Mouse (Mus musculus) limb, embryonic 14.5 days (tissue): Measurements from ENCODE around the gene Dnali1. TPM values are rescaled to one million over a fixed set of nuclear protein-coding genes. Genes with fewer than 3 reads are reported as not detected.
A peak's percentile ranks its signal among the peaks of the same experiment; 100 is the strongest.

Source experiments
- ATAC-seq: fragments of 200-750 bp; cut with Nextera tagmentation; 2 replicates; pipeline ENCODE4 v1.8.0; 2017; ENCODE audit warnings: low read depth, moderate number of reproducible peaks, moderate TSS enrichment; ENCODE audit not compliant: low FRiP score
- DNase-seq: peaks from one replicate; pipeline ENCODE4 v3.0.0-alpha.2; 2015; ENCODE audit warnings: low spot score
- H3K27ac ChIP-seq: fragments of 300-500 bp; sonication (generic); replicated peaks from 2 replicates; pipeline ENCODE4 v1.5.1; 2014; ENCODE audit warnings: low read depth, mild to moderate bottlenecking, low read length, moderate library complexity, mixed read lengths
- H3K27me3 ChIP-seq: fragments of 300-500 bp; sonication (generic); 2 replicates; pipeline ENCODE4 v1.6.1; 2014; ENCODE audit warnings: low read length, mixed read lengths; ENCODE audit not compliant: control insufficient read depth, insufficient read depth
- H3K36me3 ChIP-seq: fragments of 300-500 bp; sonication (generic); 2 replicates; pipeline ENCODE4 v1.6.1; 2014; ENCODE audit warnings: mild to moderate bottlenecking, low read length, moderate library complexity, mixed read lengths; ENCODE audit not compliant: control insufficient read depth, insufficient read depth
- H3K4me1 ChIP-seq: fragments of 300-500 bp; sonication (generic); 2 replicates; pipeline ENCODE4 v1.6.1; 2014; ENCODE audit warnings: antibody characterized with exemption, low read length, mixed read lengths; ENCODE audit not compliant: control insufficient read depth, insufficient read depth
- H3K4me2 ChIP-seq: fragments of 300-500 bp; sonication (generic); replicated peaks from 2 replicates; pipeline ENCODE4 v1.6.1; 2014; ENCODE audit warnings: low read depth, mild to moderate bottlenecking, low read length, moderate library complexity; ENCODE audit not compliant: severe bottlenecking
- H3K4me3 ChIP-seq: fragments of 300-500 bp; sonication (generic); replicated peaks from 2 replicates; pipeline ENCODE4 v1.5.1; 2014; ENCODE audit warnings: low read length
- H3K9ac ChIP-seq: fragments of 300-500 bp; sonication (generic); 2 replicates; pipeline ENCODE4 v1.6.1; 2014; ENCODE audit warnings: mild to moderate bottlenecking, low read depth, low read length, moderate library complexity; ENCODE audit not compliant: severe bottlenecking
- H3K9me3 ChIP-seq: fragments of 300-500 bp; sonication (generic); 2 replicates; pipeline ENCODE4 v1.6.1; 2016; ENCODE audit warnings: low read length; ENCODE audit not compliant: control insufficient read depth
- POLR2A ChIP-seq: fragments of 200-500 bp; IDR thresholded peaks from 2 replicates; pipeline ENCODE4 v1.8.0; 2012; ENCODE audit warnings: inconsistent platforms, mild to moderate bottlenecking, moderate library complexity, borderline replicate concordance; ENCODE audit not compliant: insufficient read depth, insufficient read length; ENCODE audit errors: extremely low read depth
- WGBS: fragments of 180-500 bp; shearing (Covaris S2); extraction: QIAGEN DNeasy Blood & Tissue Kit; methylation state at CpG from one replicate; pipeline ENCODE4 v1.1.7; 2014; 5-methylcytosine and 5-hydroxymethylcytosine counted together
- polyA plus RNA-seq, 2 experiments: library from polyadenylated mRNA; depleted of rRNA in 1 of 2; stranded (reverse) in 1 of 2; unstranded in 1 of 2; fragments of >200 nt; fragmentation: Nextera tagmentation in 1 of 2; extraction: Ambion mirVana in 1 of 2; gene quantifications; 2 replicates each; pipeline versions ENCODE4 v1.2.1 to v1.2.3; 2012 to 2014

Dnali1 gene
- polyA plus RNA-seq, 2 experiments: 0.06 to 0.11 TPM

- Histone ChIP-seq H3K9ac (peak within 1 kb of the TSS; percentile 86), H3K9me3 (no peaks in the 10 kb centered on the region), H3K27me3 (no peaks in the 10 kb centered on the region), H3K4me1 (peaks cover 10% of the 10 kb centered on the region), H3K4me3 (peak within 1 kb of the TSS; percentile 87), H3K27ac (peak within 1 kb of the TSS; percentile 95), H3K4me2 (peak within 1 kb of the TSS; percentile 83), H3K36me3 (peaks cover 23% of the 10 kb centered on the region)
- ATAC-seq (peak; percentile 93), DNase-seq (peak; percentile 85)
- TF ChIP-seq POLR2A: 0 out of 2 replicates have a peak, but pooled peaks have one; percentile 44
- 4% methylated on average over 23 of the region's 63 CpGs for WGBS
Measured at GRCm38 (mm10) chr4:125084403-125085345, 19.2 kb upstream of the Dnali1 start, which contains the start of gene Meaf6. Gene Meaf6, plus strand, starts transcription at chr4:125085134.

GRCm38 (mm10) chr4:125078698-125079097 lies 13.2 kb upstream of the Dnali1 start:
- no peak for DNase-seq
- Histone ChIP-seq H3K27ac (no peak overlapping the region), H3K9ac (no peak overlapping the region), H3K9me3 (no peaks in the 10 kb centered on the region), H3K4me2 (no peak overlapping the region), H3K4me3 (no peak overlapping the region), H3K27me3 (no peaks in the 10 kb centered on the region), H3K36me3 (peaks cover 24% of the 10 kb centered on the region), H3K4me1 (no peaks in the 10 kb centered on the region)
- TF ChIP-seq POLR2A: no peak
- WGBS: 95% methylated on average over 2 of the region's 2 CpGs
- ATAC-seq: no peak

- H3K4me1 ChIP-seq: no peaks in the 10 kb centered on the region
- no peak overlapping the region for H3K4me2 ChIP-seq
- no peaks in the 10 kb centered on the region for H3K9me3 ChIP-seq
- no peak for ATAC-seq
- peaks cover 34% of the 10 kb centered on the region for H3K36me3 ChIP-seq
- no peak for DNase-seq
- H3K27me3 ChIP-seq: no peaks in the 10 kb centered on the region
- no peak overlapping the region for H3K27ac ChIP-seq
- H3K4me3 ChIP-seq: no peak overlapping the region
- WGBS: 93% methylated on average over 2 of the region's 2 CpGs
- TF ChIP-seq POLR2A: no peak
- H3K9ac ChIP-seq: no peak overlapping the region
Measured at GRCm38 (mm10) chr4:125077700-125078099, 12.2 kb upstream of the Dnali1 start.

- H3K27ac ChIP-seq: no peak within 1 kb of the TSS
- H3K4me3 ChIP-seq: peak within 1 kb of the TSS; percentile 95
- peak; percentile 93 for DNase-seq
- TF ChIP-seq POLR2A: peak; percentile 97
- H3K9me3 ChIP-seq: no peaks in the 10 kb centered on the region
- H3K4me1 ChIP-seq: peaks cover 9% of the 10 kb centered on the region
- H3K27me3 ChIP-seq: no peaks in the 10 kb centered on the region
- ATAC-seq: peak; percentile 96
- H3K9ac ChIP-seq: peak within 1 kb of the TSS; percentile 76
- peaks cover 38% of the 10 kb centered on the region for H3K36me3 ChIP-seq
- peak within 1 kb of the TSS; percentile 81 for H3K4me2 ChIP-seq
- WGBS: under 1% methylated on average over 76 of the region's 78 CpGs
Measured at GRCm38 (mm10) chr4:125066490-125067370, 1.2 kb upstream of the Dnali1 start, which contains the start of gene Snip1. Gene Snip1, plus strand, starts transcription at chr4:125066672.

GRCm38 (mm10) chr4:125063829-125064228 lies 1.7 kb downstream of the Dnali1 start:
- ATAC-seq: no peak
- TF ChIP-seq POLR2A: no peak
- H3K36me3 ChIP-seq: peaks cover 9% of the 10 kb centered on the region
- H3K4me2 ChIP-seq: no peak overlapping the region
- no peak overlapping the region for H3K4me3 ChIP-seq
- H3K4me1 ChIP-seq: peaks cover 9% of the 10 kb centered on the region
- H3K9ac ChIP-seq: no peak overlapping the region
- 66% methylated on average over 8 of the region's 8 CpGs for WGBS
- H3K27me3 ChIP-seq: no peaks in the 10 kb centered on the region
- no peak for DNase-seq
- H3K9me3 ChIP-seq: no peaks in the 10 kb centered on the region
- no peak overlapping the region for H3K27ac ChIP-seq
